1 mouse cellular context compared by ENCODE assay signal in the genomic region with DNA sequence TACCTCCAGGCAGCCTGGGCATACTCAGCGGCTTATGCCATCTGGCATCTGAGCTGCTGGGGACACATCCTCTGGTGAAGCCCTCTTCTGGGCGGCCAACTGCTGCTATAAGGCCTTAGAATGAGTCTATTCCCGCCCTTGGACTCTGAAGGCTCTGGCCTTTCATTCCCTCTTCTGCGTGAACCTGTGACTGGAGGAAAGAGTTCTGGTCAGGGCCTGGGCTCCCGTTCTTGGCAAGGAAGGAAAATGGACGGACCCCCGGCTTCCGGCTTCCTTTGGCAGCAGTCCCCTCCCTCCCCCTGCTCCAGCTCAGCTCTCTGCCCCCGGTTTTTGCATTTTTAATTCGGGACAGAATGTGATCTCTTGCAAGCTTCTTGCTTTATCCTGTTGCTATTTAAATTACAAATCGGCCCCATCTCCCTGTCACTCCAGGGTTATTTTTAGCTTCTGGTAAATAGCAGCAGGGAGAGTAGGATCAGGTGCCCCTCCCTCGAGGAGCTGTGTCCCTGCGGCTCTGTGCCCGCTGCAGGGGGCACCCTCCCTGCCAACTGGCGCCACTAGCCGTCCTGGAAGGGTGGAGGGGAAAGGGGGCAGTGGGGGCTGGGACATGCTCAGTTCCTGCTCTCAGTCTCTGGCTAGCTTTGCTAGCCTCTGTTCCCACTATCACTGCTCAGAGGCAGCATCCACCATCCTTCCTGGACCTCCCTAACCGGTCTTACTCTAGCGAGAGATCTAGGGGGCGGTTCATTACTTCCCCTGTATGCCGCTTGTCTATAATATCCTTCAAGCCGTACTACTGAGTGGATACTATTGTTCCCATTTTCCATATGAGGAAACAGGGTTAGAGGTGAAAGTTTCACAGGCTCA.
TF ChIP-seq lines count a peak whose summit lies in the region.

No protein-coding gene starts in this region.

TF ChIP-seq in myocyte, 11 proteins besides CTCF, POLR2A, EP300 and RAD21:
- TF ChIP-seq USF1 (IDR thresholded peaks at IDR 0.05; ENCODE audit: low read depth) = no peak
- peak in 2 of 3 experiments; percentile 9 to 29 for TF ChIP-seq MYOG (IDR thresholded peaks at IDR 0.05; ENCODE audit: control insufficient read depth in 1 of 3, insufficient read depth in 1 of 3, insufficient read length in 2 of 3, low read depth in 2 of 3)
- no peak for TF ChIP-seq TCF3 (IDR thresholded peaks at IDR 0.05; ENCODE audit: insufficient read length, low read depth)
- no peak for TF ChIP-seq SRF (IDR thresholded peaks at IDR 0.05; ENCODE audit: control insufficient read depth, insufficient read length, low read depth)
- TF ChIP-seq MYOD1 (IDR thresholded peaks at IDR 0.05; ENCODE audit: control insufficient read depth in 1 of 3, insufficient read length in 2 of 3, low read depth in 2 of 3) = peak in 1 of 3 experiments; percentile 54
- no peak for TF ChIP-seq REST (IDR thresholded peaks at IDR 0.05; ENCODE audit: insufficient read depth, insufficient read length)
- no peak for TF ChIP-seq TCF12 (IDR thresholded peaks at IDR 0.05; ENCODE audit: insufficient read depth, poor library complexity, severe bottlenecking)
- no peak for TF ChIP-seq MAX (IDR thresholded peaks at IDR 0.05; ENCODE audit: low read depth)
